Mouse (Mus musculus) thymus, postnatal 14 days (tissue): Measurements from ENCODE around the gene Pcsk5.

Source experiments
- DNase-seq: peaks from one replicate; pipeline ENCODE4 v3.0.0; 2021

Gene Pcsk5

DNA sequence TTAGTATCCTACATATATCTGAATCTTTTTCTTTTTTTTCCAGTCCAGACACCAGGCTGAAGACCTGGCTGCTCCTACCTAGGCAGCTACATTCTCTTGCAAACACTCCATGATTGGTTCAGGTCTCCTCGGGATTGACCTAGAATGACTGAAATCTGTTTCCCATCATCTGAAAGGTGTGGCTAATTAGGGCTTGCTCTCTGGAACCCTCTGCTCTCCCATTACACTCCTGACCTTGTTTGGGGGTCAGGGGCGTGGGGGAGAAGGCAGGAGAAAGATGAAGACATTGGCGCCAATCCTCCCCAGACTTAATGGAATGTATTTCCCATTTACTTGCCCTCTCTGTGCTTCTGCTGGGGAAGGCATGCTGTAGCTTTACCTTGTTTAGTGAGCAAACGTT is 366.2 kb downstream of the Pcsk5 start:
- DNase-seq, result no peak

DNA sequence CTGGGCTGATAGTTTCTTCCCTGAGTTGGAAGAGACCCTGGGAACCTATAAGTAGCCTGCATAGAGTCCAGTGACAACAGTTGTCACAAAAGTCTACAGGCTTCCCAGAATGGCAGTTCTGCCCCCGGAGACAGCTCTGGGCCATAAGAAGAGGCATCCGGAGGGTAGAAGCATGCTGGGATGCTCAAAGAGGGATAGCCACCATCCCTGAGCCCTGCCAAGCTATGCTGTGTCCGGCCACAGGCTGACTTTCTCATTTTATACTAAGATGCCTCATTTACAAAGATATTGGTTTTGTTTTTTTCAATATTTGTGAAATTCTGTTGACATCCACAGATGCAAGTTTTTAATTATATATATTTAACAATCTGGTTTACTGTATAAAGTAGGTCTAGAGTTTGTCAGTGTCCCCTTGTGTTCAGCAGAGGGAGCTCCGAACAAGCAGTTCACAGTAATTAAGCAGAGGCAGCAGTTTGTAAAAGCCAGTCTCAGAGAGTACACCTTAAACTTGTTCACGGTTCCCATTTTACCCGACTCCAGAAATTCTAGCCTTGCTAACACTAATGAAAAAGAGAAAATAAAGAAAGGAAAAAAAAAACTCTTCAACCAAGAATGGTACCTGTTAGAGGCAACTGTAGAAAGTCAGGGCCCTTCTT is 369.7 kb downstream of the Pcsk5 start:
- DNase-seq, result no peak

DNA sequence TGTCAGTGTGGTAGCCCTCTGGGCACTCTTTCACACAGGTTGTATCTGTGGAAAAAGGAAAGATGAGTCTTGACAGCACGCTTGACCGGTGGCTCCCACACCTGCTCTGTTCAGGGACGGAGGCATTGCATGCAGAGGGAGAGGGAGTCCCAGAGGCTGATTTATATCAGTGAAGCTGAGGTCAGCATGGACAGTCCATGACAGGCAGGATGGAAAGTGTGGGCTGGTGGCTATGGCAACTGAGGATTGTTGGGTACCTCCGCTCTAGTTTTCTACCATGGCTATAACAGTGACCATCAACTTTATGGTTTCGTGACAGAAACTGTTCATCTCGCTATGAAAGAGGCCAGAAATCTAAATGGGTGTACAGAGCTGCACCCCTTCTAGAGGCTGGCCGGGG is 385.4 kb downstream of the Pcsk5 start:
- DNase-seq, result no peak

DNA sequence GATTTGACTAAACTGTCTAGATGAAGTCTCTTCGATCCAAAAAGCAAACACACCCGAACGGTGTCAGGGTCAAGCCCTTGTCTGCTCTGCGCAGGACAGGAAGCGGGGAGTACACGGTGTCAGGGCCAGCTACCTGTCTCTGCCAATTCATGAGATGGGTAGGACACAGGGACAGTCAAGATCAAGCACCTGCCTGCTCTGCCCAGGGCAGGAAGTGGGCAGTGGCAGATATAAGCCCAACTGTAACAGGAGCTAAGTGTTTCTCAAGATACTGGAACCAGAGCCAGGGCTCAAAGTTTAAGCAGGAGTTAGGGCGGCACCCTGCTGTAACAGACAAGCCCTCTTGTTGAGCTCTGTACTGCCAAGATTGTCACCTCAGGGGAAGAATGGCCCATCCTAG is 393.9 kb downstream of the Pcsk5 start:
- no peak for DNase-seq

DNA sequence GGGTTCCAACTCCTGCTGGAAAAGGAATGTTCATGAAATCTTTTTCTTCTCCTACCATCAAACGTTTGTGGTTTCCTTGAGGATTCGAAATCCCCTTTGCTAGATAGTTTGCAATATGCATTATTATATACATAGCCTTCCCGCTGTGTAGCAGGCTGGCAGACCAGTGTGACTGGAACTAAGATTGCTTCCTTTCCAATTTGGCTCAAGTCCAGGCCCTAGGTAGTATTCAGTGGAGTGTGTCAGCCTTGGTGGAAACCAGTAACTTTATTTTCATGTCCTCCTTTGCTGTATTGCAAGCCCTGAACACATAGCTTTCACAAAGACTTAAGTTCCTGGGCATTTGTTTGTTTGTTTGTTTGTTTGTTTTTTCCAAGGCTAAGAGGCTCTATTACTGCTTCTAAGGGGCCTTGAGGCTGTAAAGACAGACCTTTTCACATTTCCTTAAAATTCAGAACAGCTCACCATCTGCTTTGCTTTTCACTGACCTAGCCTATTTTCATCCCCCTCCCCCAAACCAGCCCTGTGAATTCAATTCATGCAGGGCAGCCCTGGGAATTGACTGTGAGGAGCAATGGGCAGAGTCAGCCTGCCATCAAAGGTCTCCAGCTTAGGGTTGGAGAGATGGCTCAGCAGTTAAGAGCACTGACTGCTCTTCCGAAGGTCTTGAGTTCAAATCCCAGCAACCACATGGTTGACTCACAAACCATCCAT is 397.8 kb downstream of the Pcsk5 start:
- no peak for DNase-seq

DNA sequence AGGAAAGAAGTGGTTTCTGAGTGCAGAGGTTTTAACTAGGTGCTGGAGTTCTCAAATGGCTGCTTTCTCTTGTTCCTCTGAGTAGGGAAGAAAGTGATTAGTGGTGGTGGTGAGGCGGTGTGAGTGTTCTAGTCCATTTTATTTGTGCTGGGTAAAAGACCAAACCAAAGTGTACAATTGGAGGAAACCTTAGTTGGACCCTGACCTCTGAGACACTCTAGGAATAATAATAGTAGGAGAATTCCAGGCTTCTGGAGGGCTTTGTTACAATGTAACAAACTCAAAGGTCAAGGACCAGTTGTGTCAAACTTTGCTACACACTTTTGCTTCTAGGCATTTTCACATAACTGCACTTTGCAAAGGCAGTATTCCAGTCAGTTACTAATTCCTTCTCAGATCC is 400.8 kb downstream of the Pcsk5 start:
- DNase-seq, result no peak

DNA sequence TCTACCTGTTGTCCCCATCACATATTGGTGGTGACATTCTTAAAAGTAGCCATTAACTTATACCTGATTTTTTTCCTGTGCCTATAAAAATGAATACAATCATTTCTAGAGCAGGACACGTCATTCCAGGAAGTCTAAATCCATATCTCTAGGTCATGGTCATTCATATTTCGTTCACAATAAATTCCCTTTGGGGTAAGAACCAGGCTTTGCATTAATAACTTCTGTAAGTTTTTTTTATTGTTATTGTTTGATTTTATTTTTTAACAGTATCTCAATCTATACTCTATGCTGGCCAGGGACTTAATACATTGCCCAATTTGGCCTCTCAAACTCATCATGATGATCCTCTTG is 408.9 kb downstream of the Pcsk5 start:
- DNase-seq, result no peak

DNA sequence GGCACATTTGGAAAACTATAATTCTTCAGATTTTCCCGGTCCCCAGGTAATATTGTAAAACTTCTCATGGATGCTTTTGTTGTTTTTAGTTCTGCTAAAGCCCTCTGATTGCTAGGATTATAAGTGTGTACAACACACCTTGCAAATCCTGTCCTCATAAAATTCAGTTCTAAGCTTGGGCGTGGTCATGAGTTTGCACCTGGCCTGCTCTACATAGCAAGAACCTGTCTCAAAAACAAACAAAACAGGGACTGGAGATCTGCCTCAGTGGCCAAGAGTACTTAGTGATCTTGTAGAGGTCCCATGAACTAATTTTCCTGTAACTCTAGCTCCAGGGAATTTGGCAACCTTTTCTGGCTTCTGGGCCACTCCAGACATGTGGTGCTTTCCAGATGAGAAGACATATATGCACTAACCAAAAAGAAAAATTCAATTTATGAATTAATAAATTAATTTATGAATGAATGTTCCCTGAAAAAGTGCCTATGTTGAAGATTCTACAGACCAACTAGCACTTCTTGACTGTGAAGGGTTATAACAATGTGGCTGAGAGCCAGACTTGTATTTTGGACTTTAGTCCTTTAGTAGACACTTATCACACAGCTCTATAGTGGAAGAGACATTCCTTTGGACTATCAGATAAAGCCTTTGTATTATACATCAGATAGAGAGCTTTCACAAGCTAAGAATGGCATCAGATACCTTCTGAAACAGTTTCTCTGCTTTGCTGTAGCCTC is 409.4 kb downstream of the Pcsk5 start:
- DNase-seq, result no peak

DNA sequence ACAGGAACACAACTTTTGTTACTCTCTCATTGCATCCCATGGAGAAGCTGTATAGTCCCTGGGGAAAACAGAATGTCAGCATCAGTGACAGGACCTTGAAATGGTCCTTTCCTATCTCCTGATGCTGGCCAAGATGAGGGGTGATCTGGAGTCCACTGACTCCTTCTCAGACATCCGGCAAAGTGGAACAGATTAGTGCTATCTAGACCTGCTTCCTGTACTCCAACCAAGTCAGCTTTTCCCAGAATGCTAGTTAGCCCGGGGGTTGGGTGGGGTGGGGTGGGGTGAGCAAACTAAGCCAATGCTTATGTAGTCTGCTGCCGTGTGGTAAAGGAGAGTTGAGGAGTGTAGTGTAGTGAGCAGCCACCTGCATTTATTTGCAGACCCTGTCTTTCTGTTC is 414.1 kb downstream of the Pcsk5 start:
- DNase-seq, result no peak

DNA sequence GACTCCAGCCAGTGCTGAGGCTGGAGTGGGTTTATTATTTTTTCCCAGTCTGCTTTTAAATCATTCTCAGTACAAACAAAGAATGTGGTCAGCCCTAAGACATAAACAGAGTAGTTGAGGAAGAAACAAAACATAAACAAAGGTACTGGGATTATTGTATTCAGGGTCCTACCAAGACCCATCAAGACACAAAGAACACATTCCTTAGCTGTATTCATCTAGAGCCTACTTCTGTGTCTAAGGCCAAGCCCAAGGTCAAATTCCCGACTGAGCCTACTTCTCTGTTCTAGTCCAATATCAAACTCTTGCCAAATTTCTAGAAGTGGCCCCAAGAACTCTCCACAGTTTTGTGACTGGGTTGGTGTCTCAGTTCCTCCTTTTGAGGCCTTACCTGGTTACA is 419.6 kb downstream of the Pcsk5 start:
- no peak for DNase-seq

DNA sequence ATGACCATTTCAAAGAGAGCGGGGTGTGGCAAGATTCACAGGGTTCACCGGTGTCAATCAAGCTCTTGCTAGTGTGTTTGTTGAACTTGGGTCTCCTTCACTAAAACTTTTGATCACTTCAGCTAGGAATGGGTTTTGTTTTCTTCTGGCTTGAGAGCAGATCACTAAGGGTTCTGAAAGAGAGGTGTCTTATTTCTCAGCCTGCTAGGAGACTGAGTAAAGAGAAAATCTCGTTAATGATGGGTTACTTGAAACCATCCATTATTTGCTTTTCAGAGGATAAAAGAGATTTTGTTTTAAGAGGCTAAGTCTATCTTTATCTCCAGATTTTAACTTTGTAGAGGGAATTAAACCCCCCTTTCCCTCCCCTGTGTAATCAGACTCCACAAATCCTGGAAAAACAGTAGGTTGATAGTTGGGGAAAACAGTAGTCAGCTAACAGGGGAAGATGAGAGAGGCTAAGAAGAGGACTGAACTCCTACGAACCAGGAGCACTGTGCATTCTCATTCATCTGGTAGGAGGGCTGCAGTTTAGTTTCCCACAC is 424.4 kb downstream of the Pcsk5 start:
- DNase-seq, result no peak

DNA sequence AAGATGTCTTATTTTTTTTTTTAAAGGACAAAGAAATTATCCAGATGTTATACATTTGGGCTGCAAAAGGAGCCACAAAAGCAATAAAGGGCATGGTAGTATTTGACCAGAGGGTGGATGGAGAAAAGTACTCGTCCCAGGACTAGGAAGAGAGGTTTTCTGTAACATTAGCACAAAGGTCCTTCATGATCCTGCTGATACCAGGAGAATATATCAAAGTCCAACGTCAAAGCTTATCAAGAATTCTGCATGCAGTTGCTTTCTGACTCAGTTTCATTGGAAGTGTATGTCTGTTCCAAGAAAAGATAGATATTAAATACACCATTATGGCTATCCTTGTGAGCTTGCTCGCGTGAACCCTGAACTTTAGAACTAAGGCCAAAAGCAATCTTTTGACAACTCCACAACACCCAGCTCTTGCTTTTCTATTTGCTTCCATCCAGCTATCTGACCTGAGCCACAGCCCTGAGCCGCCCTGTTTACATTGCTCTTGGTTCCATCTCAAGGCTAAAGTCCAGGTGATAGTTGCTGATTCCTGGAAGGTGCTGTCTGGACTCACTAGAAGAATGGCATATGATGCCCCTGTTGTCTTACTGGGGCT is 426.9 kb downstream of the Pcsk5 start:
- no peak for DNase-seq

DNA sequence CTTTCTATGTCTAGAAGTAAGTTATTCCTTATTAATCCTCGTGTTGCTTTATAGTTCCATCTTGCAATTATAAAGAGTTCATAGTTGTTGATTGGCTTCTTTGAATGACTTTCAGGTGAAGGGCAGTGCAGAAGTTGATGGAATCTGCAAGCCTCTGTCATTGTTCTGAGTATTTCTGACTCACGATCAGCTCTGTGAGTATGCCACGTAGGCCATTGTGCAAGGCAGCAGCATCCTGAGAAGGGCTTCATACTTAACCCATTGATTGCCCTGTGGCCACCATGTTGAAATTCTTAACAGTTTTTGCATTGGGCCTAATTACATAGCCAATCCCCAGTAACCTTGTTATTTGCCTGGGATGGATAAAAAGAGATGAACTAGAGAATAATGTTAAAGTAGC is 428.1 kb downstream of the Pcsk5 start:
- DNase-seq, result no peak

DNA sequence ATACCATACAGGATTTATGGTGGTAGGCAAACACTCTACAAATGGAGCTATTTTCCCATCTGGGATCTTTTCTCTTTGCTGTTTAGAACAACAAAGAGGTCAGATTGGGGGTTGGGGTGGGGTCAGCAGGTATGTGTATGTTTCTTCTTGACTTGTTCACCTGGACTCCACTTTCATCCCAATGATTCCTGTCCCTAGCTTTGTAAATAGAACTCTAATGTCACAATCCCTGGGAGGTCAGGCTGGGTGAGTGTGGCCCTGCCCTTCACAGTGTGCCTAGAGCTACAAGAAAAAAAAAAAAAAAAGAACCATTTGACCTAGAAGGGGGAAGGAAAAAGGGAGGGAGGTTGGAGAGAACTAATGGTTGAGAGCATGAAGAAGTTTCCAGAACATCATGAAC is 428.8 kb downstream of the Pcsk5 start:
- no peak for DNase-seq

DNA sequence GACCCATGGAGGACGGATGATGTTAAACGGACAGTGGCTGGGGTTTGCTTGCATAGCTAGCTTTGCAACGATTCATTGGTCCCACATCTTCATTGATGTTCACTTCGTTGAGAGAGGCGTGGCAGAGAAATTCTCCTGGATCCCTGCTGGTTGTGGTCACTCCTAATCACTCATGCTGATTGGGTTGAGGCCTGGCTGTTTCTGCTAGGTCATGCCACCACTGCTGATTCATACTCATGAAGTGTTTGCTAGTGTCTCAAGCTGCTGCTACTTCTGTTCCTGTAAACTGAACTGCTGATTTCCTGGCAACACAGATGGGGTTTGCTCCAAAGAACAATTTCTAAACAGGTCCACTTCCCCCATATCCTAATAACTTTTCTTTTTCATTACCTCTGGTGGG is 430.6 kb downstream of the Pcsk5 start:
- no peak for DNase-seq

DNA sequence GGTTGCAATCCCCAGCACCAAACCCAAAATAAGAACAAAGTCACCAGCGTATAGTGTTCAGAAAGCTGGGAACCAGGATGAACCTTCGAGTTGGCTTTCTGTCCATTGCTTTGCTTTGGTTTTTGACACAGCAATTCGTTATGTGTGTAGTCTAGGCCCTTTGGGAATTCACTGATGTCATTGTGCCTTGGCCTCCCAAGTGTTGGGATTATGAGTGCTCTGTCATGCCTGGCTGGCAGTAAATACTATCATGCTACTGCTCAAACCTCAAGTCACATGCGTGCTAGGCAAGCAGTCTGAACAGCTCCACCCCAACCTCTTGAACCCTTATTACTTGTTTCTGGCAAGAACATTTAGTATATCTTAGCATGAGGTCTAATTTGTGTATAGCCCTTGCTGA is 434.3 kb downstream of the Pcsk5 start:
- no peak for DNase-seq

DNA sequence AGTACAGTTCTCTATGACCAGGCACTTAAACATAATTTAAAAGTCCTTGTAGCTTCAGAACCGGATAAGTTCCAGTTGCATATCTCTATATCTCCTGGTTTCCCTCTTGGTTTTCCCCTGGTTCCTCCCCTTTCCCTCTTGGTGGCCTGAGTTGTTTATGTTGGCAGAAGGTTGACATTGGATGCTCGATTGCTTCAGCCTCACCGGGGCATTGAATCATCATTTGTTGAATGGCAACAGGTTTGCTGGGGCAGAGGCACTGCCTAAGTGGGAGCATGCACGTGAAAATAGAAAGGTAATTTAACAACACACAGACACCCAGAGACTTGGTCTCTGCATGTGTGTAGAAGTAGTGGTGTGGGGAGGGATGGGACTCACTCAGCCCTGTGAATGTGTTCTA is 436.9 kb downstream of the Pcsk5 start:
- DNase-seq, result no peak

DNA sequence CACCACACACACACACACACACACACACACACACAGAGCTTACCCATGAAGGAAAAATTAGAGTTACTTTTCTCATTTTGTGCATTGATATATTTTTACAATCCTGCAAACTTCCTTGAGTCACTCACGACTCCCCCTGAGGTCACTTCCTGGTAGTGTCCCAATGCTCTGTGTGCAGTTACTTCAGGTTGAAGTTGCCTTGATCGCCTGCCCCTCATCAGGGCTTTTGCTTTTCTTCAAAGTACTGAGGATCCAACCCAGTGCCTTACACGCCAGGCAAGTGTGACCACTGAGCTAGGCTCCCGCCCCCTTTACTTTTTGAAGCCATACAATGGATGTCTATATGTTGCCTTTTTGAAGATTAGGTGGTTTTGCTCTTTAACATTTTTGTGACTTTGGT is 437.5 kb downstream of the Pcsk5 start:
- no peak for DNase-seq

DNA sequence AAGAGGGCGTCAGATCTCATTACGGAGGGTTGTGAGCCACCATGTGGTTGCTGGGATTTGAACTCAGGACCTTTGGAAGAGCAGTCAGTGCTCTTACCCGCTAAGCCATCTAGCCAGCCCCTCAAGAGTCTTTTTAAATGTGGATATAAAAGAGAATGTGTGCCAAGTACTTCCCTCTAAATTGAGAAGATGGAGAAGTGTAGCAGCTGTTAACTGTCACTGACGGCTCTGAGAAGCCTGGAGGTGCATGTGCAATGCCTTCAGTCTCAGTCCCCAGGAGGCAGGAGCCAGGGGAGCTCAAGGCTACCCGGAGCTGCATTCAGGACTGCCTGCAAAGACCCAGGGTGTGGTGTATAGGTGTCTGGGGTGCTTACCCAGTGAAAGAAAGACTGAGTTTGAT is 439.5 kb downstream of the Pcsk5 start:
- no peak for DNase-seq

DNA sequence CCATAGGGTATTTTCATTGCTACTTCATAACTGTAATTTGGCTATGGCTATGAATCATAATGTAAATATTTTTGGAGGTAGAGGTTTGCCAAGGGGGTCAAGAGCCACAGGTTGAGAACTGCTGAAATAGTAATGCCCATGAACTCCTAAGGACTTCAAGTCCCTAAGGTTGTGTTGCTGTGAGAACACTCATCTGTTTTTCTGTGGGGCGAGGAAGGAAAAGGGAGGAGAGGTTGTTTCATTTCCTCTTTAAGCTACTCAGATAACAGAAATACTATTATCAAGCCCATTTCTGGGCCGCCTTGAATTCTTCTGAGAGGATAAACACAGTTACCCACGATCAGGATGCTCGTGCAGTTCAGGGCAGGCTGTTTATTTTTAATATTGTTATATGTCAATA is 440.6 kb downstream of the Pcsk5 start:
- no peak for DNase-seq

DNA sequence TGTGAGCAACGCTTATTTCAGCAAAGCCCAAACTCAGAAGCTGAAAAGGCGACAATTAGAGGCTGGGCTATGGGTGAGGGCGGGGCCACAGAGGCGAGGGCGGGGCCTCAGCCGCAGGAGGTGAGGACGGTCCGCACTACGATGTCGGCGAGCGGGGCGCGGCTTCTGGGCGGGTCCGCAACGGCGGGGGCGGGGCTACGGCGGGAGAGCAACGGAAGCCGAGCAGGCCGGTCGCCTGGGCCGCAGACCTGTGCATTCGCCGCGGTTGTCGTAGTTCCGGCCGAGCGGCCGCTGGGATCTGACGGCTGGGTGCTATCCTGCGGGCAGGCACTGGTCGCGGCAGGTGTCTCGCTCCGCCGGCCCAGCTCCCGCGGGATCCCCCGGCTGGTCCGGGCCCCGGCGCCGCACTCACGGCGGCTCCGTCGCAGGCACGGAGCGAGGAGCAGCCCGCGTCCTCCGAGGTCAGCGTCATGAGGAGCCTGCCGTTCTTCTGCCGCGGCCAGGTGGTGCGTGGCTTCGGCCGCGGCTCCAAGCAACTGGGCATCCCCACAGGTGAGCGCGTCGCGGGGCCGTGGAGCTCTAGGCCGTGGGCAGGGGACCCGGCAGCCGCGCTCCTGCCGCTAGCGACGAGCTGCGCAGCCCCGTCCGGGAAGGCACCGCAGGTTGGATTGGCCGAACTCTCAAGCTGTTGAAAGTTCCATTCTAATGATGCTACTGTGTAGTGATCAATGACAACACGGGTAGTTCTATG is 443.4 kb downstream of the Pcsk5 start, which contains the start of gene Rfk:
Gene Rfk, plus strand, starts transcription at position 203 of the 751 bp plus-strand sequence.
- DNase-seq, result peak; percentile 96

DNA sequence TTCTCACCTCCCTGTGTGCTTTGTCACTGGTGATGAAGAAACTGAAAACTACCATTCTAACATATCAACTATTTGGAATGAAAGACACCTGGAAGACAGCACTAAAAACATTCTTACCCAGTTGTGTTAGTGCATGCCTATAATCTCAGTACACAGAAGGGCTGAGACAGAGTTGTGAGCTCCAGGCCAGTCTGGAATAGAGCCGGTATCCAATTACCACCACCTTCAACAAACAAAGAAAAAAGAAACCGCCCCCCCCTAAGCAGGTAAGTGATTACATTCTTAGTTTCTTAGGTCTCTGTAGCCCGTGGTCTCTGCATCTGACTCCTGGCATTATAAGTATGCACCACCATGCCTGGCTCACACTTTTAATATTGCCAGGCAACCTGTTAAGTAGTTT is 444.6 kb downstream of the Pcsk5 start:
- no peak for DNase-seq

DNA sequence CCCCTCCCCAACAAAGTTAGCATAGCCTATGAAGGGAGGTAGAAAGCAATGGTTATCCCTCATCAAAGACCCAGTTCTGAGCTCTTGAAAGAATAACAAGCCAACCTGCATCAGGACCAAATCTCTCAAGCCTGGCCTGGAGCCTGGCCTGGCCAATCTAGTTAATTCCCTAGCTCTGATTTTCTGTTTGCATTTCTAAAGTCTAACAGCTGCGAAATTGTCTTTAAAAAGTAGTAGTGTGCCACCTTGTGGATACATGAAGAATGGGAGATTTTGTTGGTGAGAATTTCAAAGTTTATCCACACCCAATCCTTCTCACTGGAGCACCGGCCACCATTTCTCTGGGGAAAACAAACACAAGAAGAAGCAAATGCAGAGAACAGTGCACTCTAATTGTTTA is 449.0 kb downstream of the Pcsk5 start:
- no peak for DNase-seq
